ENCODE assay signal across 8 mouse cellular contexts in the genomic region with DNA sequence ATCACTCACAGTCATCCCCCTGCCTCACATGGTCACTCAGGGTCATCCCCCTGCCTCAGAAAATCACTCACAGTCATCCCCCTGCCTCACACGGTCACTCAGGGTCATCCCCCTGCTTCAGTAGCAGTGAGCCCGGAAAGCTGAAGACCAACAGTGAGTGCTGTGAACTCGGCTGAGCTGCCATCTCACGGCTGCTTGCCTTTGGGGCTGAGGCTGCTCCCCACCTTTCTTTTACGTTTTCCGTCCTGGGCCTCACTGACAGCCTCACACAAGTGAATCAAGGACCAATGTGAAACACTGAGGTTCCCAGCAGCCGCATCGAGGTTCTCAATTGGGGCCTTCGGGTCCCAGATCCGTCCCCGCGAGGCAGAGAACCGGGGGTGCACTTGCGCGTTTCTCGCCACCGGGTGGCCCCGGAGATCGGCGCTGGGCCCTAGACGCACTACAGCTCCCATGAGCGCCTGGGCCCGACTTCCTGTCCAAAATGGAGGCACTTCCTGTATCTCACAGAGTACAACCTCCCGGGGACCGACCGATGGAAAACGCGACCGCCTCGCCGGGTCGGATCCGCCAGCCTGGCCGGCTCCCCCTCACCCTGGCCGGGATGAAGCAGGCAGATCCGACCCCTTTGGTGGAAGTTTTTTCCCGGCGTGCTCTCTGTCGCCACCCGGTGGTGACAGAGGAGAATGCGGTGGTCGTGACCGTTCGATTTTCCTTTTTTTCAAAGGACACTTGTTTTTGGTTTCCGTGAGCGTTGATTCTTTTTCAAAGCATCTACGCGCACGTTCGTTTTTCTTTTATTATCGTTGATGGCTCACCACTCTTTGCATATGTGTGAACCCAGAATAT. TPM values are rescaled to one million over a fixed set of nuclear protein-coding genes. Genes with fewer than 3 reads are reported as not detected.
DNase-seq lines count a peak whose midpoint lies in the region; ATAC-seq and TF ChIP-seq lines count a peak whose summit lies in the region.
"Not testable (repeated sequence)": the region's sequence is repeated elsewhere in the genome, so short reads cannot be mapped to it uniquely, and the experiment has no call there.

No protein-coding gene starts in this region.

- intact Hi-C loops in heart, postnatal 10 days (cut with DNase I), result not testable (repeated sequence)

- peak overlapping the region; percentile 40 for H3K27ac ChIP-seq in forebrain, embryonic 13.5 days
- not testable (repeated sequence) for H3K27ac ChIP-seq in liver, embryonic 15.5 days (replicated peaks); stomach, embryonic 15.5 days

- peak overlapping the region; percentile 38 for H3K4me2 ChIP-seq in forebrain, embryonic 13.5 days
- H3K4me2 ChIP-seq in liver, embryonic 15.5 days, result peak overlapping the region; percentile 62
- H3K4me2 ChIP-seq in stomach, embryonic 15.5 days, result peak overlapping the region; percentile 20

- peaks cover 89% of the 10 kb centered on the region for H3K9me3 ChIP-seq in E14TG2a.4 (ENCODE audit: low read length)
- H3K9me3 ChIP-seq in forebrain, embryonic 13.5 days (replicated peaks), result peaks cover 73% of the 10 kb centered on the region
- H3K9me3 ChIP-seq in liver, embryonic 15.5 days (replicated peaks), result peaks cover 51% of the 10 kb centered on the region
- H3K9me3 ChIP-seq in stomach, embryonic 15.5 days, result peaks cover 41% of the 10 kb centered on the region

- peak overlapping the region; percentile 27 for H3K9ac ChIP-seq in forebrain, embryonic 13.5 days
- H3K9ac ChIP-seq in liver, embryonic 15.5 days, result peak overlapping the region; percentile 0; the same call in 1 of the 2 replicates
- not testable (repeated sequence) for H3K9ac ChIP-seq in stomach, embryonic 15.5 days

- TF ChIP-seq CTCF in E14TG2a.4 (conservative IDR thresholded peaks at IDR 0.05; ENCODE audit: low read length), result not testable (repeated sequence)

- DNase-seq in cerebellum, adult 11 months, result peak; percentile 89
- DNase-seq in heart, postnatal 10 days, result peak; percentile 86 to 90
- peak; percentile 80 to 86 for DNase-seq in kidney, postnatal 36 days
- peak; percentile 63 for DNase-seq in neural tube, embryonic 10.5 days (ENCODE audit: extremely low spot score, low spot score)

- H3K4me1 ChIP-seq in E14TG2a.4 (replicated peaks; ENCODE audit: low read depth, low read length), result peaks cover 47% of the 10 kb centered on the region
- not testable (repeated sequence) for H3K4me1 ChIP-seq in forebrain, embryonic 13.5 days; liver, embryonic 15.5 days (replicated peaks); stomach, embryonic 15.5 days

- peak overlapping the region; percentile 65 for H3K4me3 ChIP-seq in E14TG2a.4 (replicated peaks; ENCODE audit: low read length)
- H3K4me3 ChIP-seq in forebrain, embryonic 13.5 days, result peak overlapping the region; percentile 21
- peak overlapping the region; percentile 37 for H3K4me3 ChIP-seq in liver, embryonic 15.5 days (replicated peaks)
- peak overlapping the region; percentile 13 for H3K4me3 ChIP-seq in stomach, embryonic 15.5 days (replicated peaks)

- peaks cover 88% of the 10 kb centered on the region for H3K36me3 ChIP-seq in E14TG2a.4 (ENCODE audit: insufficient read depth, low read length)
- H3K36me3 ChIP-seq in forebrain, embryonic 13.5 days (ENCODE audit: poor library complexity, severe bottlenecking), result peaks cover 74% of the 10 kb centered on the region
- H3K36me3 ChIP-seq in liver, embryonic 15.5 days (replicated peaks), result peaks cover 69% of the 10 kb centered on the region
- peaks cover 49% of the 10 kb centered on the region for H3K36me3 ChIP-seq in stomach, embryonic 15.5 days

- peaks cover 21% of the 10 kb centered on the region for H3K27me3 ChIP-seq in E14TG2a.4 (ENCODE audit: insufficient read depth, low read length)
- H3K27me3 ChIP-seq in forebrain, embryonic 13.5 days; liver, embryonic 15.5 days; stomach, embryonic 15.5 days (replicated peaks): not testable (repeated sequence)

- ATAC-seq in forebrain, embryonic 13.5 days, result peak; percentile 96
- peak; percentile 84 for ATAC-seq in liver, embryonic 15.5 days (ENCODE audit: insufficient read depth)
- peak; percentile 91 for ATAC-seq in stomach, embryonic 15.5 days (ENCODE audit: insufficient read depth, low FRiP score, low read depth)

- 56% methylated on average over 51 of the region's 51 CpGs for WGBS in forebrain, embryonic 13.5 days
- 49% methylated on average over 51 of the region's 51 CpGs for WGBS in liver, embryonic 15.5 days (ENCODE audit: insufficient replicate concordance)
- WGBS in stomach, embryonic 15.5 days, result 56% methylated on average over 51 of the region's 51 CpGs

RNA-seq across cellular contexts. Expression of gene Gm21887, which starts 22.7 kb away (rescaled TPM):
- polyA plus RNA-seq in forebrain, embryonic 13.5 days (2015; fragmentation: Nextera tagmentation; extraction: Ambion mirVana), result 195 and 234 TPM in 2 replicates
- 10 to 100 TPM; 58.4 to 63.1 TPM for total RNA-seq in heart, postnatal 10 days (2021)
- 66.4 and 85.9 TPM in 2 replicates for polyA plus RNA-seq in liver, embryonic 15.5 days (2015; fragmentation: Nextera tagmentation; extraction: Ambion mirVana)
- polyA plus RNA-seq in stomach, embryonic 15.5 days (2015; fragmentation: Nextera tagmentation; extraction: Ambion mirVana), result 273 and 307 TPM in 2 replicates

Comparison
In these comparisons a context has a peak if more than half of its experiments do, and no peak if none do; other contexts are left out.
1. H3K4me3 ChIP-seq: peak in every context shown above with its lines; median percentile 65 in E14TG2a.4; 37 in liver, embryonic 15.5 days; 21 in forebrain, embryonic 13.5 days; 13 in stomach, embryonic 15.5 days.